Mouse (Mus musculus) kidney, postnatal 25 days (tissue): ENCODE results near the gene Atp13a3.

Experiments
- DNase-seq, 2 experiments: peaks; one replicate each; pipeline ENCODE4 v3.0.0; 2021; ENCODE audit warnings: mixed read lengths in 2 of 2

The Atp13a3 gene

DNA sequence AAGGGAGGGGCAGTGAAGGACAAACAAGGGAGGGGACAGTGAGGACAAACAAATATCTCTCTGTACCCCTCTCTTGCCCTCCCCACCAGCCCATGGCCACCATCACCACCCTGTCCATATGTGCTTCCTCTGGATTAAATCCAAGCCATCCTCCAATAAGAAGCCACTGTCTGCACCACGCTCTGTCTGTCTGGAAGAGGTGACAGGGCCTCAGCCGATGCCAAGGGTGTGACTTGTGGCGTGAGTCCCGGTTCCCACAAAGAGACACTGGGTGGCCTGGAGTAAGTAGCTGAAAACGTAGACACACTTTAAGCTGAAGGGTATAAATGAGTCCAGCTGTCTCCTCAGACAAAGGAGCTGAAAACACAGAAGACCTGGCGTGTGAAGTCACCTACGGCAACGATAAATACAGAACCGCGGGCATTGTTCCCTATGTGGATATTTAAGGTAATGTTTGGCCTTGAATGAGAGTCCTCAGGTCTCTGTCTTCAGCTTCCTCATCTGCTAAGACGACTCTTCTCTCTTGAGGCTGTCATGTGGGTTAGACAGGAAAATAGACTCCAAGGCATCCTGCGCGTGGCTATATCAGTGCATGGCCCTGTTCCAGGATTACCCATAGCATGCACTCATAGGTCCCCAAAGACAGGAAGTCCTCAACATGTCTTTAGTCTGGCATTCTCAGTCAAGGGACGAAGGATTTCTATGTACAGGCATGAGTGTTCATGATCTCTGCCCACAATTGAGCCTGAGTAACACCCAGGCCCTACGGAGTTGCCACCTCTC, 130.0 kb downstream of the Atp13a3 start:
- DNase-seq = no peak

DNA sequence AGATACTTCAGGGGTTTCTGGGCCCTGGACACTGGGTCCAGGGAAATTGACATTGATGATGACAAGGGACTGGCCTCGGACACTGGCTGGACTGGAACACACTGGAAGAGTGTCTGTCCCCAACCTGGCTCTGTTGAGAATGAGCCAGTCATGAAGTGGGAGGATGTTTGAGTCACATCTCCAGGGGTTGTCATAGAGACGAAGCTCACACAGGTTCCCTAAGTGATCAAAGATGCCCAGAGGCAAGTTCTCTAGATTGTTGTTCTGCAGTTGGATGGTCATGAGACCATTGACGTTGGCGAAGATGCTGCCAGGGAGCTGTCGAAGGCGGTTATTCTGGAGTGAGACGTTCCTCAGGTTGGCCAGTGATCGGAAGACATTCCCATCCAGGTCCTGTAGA, 132.7 kb downstream of the Atp13a3 start:
- no peak for DNase-seq

DNA sequence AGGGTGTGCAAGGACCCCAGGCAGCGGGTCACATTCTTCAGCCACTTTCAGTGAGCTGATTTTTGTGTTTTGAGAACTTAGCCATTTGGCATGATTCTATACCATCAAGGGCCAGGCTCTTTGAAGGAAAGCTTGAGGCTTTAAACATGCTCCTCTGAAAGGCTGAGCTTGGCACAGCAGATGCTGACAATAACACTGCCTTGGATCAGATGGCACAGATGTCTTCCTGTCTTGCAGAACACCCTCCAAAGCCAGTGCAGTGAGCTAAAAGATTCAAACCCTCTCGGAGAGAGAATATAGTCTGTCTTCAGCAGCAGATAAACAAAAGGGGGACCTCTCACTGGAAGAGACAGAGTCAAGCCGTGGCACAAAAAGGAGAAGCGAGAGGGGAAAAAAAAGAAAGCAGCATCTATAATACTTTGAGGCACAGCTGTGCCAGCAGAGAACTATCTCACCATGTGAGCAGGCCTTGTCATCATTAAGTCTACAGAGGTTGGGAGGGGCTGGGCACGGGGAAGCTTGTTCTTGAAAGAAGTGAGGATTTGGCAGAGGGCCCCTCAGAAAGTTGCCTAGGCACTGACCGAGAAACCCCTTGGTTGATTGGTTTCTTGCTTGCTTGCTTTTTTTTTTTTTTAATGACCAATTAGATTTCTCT, 133.7 kb downstream of the Atp13a3 start:
- DNase-seq = no peak

DNA sequence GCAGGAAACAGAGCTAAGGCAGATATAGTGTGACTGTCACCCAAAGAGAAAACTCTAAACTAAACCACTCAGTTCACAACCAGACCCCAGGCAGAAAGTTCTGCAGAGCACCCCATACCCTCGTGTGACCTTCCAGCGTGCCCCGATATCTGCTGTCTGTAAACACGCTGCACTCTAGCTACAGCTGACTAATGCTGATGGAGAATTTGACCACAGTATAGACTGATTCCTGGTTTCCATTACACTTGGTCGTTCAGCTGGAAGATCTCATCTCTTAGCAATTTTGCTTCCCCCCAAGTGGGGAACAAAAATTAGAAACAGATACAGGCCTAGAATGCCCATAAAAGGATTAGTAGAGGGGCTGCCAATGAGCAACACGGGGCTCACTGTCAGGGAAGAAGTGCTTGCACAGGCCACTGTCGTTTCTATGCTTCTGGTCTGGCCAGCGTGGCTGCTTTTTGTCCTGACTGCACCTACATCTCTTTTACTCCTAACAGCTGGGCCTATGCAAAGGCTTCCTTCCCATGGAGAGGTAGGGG, 134.5 kb downstream of the Atp13a3 start:
- DNase-seq = no peak

DNA sequence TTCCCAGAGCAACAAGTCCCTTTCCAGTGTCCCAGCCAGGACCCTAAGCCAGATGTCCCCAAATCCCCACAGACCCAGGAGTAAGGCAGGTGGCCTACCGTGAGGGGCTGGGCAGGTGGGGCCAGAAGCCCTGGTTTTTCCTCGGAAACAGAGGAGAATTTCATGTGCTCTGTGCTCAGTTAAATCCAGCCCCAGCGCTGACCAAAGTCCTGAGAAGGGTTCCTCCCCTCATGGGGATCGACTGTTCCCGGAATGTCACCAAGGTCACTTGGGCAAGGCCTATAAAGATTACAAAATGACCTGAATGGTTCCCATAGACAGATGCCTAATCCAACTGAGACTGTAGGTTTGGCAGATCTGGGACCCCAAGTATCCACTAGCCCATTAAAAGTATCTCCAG, 138.4 kb downstream of the Atp13a3 start, which contains the start of gene Cpn2:
Gene Cpn2 (minus strand): TSS at position 141 of the 400 bp plus-strand sequence.
- no peak for DNase-seq

DNA sequence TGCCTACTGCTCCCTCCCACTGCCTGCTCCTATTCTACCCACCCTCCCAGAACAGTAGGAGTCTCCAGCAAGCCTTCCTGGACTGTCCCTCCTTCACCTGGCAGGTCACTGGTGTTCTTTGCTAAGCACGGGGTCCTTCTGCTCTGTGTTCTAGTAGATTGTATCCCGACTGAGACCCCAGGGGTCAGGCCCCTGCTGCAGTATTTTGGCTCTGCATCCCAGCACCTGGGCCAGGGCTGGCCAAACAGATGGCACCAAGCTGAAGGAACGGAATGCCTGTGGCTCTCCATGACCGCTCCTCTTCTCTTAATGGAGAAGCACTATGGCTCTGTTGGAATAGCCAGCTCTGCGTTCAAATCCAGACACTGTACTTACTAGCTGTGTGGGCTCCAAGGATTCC, 139.2 kb downstream of the Atp13a3 start:
- DNase-seq = no peak

DNA sequence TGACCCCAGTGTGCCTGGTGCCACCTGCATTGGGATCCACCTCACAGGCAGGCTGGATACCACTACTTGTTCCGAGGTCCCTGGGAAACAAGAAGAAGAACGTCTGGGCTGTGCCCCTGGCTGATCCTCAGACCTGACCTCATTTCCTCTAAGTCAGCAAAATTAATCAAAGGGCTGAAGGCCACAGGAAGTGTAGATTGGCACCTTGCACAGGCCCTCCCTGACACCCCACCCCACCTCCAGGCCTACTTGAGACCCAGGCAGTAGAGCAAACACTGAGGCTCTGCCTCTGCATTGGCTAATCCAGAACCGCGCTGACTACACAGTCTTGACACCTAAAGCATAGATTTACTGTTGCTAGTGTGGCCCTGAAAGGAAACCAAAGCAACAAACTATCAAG, 140.2 kb downstream of the Atp13a3 start:
- no peak for DNase-seq

DNA sequence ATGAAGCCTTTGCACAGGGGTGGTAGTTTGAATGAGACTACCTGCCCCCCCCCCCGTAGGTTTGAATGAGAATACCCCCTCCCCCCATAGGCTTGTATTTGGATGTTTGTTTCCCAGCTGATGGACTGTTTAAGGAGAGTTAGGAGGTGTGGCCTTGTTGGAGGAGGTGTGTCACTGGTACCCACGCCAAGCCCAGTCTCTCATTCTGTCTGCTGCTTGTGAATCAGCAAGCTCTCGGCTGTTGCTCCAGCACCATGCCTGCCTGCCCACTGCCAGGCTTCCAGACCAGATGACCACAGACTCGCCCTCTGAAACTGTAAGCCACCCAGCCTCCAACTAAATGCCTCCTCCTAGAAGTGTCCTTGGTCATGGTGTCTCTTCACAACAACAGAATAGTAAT, 142.6 kb downstream of the Atp13a3 start:
- no peak for DNase-seq

DNA sequence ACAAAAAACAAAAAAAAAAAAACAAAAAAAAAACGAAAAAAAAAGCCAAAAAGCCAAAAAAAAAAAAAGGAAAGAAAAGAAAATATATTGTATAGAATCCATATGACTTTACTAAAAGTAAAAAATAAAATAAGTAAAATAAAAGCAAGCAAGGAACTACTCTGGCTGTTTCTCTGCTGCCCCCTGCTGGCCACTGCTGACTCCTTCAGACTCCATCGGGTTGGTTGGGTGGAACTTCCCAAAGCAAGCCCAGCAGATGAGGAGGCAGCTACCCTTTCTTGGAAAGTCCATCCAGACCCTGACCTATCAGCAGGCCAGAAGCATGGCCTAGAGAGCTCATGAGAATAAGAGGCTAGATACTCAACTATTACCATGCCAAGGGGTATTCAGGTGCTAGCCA, 143.1 kb downstream of the Atp13a3 start:
- DNase-seq = peak; percentile 76 to 88
